Mouse (Mus musculus) gastrocnemius, postnatal 10 days (tissue): ENCODE measurements around the gene Gm9918. TPM values are rescaled to one million over a fixed set of nuclear protein-coding genes. Genes with fewer than 3 reads are reported as not detected.
A peak's percentile ranks its signal among the peaks of the same experiment; 100 is the strongest.
"Not testable (repeated sequence)": the region's sequence is repeated elsewhere in the genome, so short reads cannot be mapped to it uniquely, and the experiment has no call there.

Experiments used
- DNase-seq: peaks from one replicate; pipeline ENCODE4 v3.0.0; 2021; ENCODE audit warnings: mixed read lengths
- long read RNA-seq, 2 experiments: library from polyadenylated mRNA; stranded (forward); transcript quantifications; one replicate each; pipeline ENCODE4 v2.0.0; 2021
- total RNA-seq, 2 experiments: library from RNA; stranded (reverse); gene quantifications; 2 replicates each; pipeline ENCODE4 v1.2.3; 2021

Gene Gm9918
- not detected for total RNA-seq
- long read RNA-seq, experiment 1, partial matches to known transcripts: 0 of 1 reads
- long read RNA-seq, experiment 1, other reads (novel, unspliced or antisense): 1 of 1 reads
- long read RNA-seq, experiment 2: 0 reads

DNA sequence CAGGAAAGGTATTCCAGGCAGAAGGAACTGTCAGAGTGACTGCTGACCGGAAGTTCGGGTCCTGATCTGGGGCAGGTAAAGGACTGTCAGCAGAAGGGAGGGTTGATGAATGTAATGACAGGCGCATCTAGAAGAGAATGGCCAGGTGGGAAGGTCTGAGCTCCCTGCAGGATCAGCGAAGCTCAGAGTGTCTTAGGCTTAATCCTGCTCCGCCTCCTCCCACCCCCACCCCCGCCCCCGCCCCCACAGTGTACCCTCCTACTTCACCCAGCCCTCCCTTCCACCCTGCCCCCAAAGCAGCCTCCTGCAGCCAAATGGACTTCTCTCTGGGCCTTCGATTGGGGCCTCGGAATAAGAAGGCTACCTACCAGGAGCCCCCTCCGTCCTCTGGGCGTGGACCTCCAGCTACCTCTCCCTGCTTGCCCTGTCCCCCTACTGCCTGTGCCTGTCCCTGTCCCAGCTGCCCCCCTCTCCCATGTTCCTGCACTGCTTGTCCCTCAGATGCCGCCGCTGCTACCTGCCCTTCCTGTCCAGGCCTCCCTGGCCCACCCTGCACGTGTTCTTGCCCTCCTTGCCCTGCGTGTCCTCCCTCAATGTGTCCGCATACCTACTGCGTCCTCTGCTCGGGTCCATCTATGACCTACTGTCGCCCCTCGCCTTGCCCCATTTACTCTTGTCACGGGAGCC lies at the start of gene Gm9918:
Gm9918 (plus strand) TSS at position 290 of the 687 bp plus-strand sequence.
- no peak for DNase-seq

GRCm38 (mm10) chr15:102222386-102222785 lies 48.0 kb upstream of the Gm9918 start:
- DNase-seq: no peak

- peak; percentile 88 for DNase-seq
Observed at GRCm38 (mm10) chr15:102224186-102224991, 46.0 kb upstream of the Gm9918 start.

- no peak for DNase-seq
Observed at GRCm38 (mm10) chr15:102224992-102225617, 45.3 kb upstream of the Gm9918 start.

DNA sequence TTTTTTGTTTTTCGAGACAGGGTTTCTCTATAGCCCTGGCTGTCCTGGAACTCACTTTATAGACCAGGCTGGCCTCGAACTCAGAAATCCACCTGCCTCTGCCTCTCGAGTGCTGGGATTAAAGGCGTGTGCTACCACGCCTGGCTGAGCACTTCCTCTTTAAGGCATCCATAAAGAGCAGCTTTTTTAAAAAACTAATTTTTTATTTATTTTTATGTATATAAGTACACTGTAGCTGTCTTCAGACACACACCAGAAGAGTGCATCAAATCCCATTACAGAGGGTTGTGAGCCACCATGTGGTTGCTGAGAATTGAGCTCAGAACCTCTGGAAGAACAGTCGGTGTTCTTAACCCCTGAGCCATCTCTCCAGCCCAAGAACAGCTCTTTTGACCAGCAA lies 44.7 kb upstream of the Gm9918 start:
- DNase-seq: not testable (repeated sequence)

DNA sequence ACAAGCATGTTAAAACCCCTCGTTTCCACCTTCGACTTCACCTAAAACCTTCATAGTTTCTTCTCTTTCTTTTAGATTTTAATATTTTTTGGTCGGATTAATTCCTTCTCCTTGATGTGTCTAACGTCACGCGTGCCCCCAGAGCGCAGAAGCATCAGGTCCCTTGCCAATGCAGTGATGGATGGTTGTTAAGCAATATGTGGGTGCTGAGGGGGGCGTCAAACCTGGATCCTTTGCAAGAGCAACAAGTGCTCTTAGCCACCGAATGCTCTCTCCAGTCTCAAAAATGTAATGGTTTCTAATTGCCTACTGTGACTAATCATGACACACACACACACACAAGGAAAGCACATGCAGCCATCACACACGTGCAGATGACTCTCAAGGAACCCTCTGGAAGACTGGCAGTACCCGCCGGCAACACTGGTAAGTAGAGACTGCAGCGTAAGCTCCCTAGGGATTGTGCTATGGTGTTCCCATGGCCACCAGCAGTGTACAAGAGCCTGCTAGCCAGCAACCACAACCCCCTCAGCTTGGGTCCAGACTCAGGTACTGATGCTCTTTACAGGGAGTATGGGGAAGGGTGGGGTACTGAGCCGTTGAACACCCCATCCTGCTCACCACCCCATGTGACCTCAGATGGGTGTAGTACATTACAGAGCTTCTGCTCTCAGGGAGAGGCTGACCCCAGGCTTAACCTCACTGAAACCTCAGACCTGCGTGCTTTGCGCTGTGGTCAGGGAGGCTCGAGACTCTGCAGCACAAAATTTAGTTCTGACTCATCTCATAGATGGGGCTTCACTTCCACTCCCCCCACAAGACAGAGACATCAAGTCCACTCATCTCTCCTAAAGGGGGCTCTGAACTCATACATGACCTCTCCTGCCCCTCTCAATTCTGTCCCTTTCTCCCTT lies 39.7 kb upstream of the Gm9918 start:
- no peak for DNase-seq

DNA sequence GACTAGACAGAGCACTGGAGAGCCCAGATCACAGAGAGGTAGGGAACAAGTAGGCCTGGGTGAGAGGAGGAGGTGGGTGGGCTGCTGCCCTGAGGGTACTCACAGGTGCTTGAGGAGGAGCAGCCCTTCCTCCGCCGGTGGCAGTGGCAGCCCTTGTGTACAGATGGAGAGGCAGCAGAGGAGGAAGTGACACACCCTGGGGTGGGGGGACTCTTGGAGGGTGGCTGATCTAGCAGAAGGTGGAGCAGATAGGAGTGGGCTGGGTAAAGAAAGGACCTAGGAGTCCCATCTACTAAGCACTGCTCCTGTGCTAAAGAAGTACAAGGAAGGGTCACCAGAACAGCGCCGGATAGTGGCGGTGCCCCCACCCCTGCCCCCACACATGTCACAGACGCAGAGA lies 38.6 kb upstream of the Gm9918 start, which contains the start of gene Itgb7:
Itgb7 (minus strand) TSS at position 197 of the 400 bp plus-strand sequence.
- DNase-seq: no peak

- no peak for DNase-seq
Observed at GRCm38 (mm10) chr15:102232764-102233163, 37.6 kb upstream of the Gm9918 start.

- DNase-seq: no peak
Observed at GRCm38 (mm10) chr15:102233896-102234295, 36.5 kb upstream of the Gm9918 start.

- DNase-seq: no peak
Observed at GRCm38 (mm10) chr15:102235371-102236027, 34.9 kb upstream of the Gm9918 start.

DNA sequence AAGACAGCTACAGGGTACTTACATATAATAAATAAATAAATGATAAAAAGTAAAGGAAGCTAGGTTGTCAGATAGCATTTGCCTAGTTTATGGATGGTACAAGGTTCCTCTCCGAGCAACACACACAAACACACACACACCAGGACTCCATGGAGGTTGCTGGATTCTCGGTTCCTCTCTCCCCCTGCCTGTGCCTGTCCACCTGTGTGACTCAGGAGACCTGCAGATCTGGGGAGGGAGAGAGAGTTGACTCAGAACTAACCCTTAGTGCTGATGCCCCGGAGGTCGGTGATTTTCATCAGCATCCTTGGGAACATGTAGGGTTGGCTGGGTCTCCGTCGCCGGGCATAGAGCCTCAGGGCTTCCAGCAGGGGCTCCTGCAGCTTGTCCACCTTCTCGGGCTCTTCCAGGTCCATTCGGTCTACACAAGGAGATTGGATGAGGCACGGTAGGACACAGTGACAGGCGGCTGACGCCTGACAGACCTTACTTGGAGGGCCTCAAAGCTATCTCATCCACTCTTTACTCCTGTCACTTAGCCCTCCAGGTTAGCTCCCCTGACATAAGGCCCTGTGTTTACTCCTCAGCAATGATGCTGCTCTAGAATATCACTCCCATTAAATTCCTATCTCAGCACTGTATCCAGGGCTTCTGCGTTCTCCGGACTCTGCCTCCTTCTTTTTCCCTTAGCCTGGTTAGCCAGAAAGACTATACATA lies 31.7 kb upstream of the Gm9918 start:
- DNase-seq: no peak

DNA sequence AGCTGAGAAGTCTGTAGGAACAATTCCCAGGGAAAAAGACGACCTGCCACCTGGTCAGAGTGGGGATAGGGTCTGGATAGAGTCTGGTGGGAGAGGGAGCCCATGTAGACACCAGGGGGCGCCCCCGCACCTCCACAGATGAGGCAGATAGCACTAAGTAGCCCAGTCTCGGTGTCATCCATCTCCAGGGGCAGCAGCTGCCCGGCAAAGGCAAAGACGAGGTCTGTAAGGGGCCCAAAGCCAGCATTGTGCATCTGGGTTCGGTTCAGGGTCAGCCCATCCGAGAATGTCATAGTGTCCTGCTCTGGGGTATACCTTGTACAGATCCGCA lies 31.1 kb upstream of the Gm9918 start:
- DNase-seq: peak; percentile 90

DNA sequence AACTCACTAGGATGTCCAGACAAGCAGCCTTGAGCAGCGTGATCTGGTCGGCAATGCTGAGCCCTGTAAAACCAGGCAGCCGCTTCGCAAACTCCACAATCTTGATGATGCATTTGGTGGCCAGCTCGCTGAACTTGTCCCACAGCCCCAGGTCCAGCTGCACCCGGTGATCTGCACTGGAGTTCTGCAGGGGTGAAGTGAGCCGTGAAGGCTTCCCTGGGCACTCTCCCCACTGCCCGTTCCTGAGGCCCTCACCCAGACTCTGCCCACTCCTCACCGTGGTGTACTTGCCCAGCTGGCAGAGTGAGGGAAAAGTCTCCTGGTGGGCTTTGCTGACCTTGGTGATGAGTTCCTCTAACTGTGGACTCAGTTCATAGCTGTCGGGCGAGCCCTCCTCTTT lies 30.5 kb upstream of the Gm9918 start:
- DNase-seq: no peak

DNA sequence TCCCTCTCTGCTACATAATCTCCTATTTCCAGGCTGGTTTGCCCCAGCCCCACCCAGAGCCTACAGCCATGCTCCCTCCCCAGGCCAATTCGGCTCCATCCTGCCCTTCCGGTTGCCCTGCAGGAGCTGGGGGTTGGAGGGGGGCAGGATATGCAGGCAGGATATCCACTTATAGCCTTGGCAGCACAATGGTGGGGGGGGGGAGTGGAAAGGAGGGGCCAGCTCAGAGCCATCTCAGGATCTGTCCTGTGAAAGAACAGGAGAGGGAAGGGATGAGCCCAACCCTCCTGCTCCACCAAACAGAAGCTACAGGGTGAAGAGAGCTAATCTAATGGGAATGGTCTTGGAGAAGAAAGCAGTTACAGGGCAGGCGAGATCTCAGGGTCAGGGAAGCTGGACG lies 29.8 kb upstream of the Gm9918 start:
- no peak for DNase-seq

GRCm38 (mm10) chr15:102242404-102243228 lies 27.7 kb upstream of the Gm9918 start:
- no peak for DNase-seq

DNA sequence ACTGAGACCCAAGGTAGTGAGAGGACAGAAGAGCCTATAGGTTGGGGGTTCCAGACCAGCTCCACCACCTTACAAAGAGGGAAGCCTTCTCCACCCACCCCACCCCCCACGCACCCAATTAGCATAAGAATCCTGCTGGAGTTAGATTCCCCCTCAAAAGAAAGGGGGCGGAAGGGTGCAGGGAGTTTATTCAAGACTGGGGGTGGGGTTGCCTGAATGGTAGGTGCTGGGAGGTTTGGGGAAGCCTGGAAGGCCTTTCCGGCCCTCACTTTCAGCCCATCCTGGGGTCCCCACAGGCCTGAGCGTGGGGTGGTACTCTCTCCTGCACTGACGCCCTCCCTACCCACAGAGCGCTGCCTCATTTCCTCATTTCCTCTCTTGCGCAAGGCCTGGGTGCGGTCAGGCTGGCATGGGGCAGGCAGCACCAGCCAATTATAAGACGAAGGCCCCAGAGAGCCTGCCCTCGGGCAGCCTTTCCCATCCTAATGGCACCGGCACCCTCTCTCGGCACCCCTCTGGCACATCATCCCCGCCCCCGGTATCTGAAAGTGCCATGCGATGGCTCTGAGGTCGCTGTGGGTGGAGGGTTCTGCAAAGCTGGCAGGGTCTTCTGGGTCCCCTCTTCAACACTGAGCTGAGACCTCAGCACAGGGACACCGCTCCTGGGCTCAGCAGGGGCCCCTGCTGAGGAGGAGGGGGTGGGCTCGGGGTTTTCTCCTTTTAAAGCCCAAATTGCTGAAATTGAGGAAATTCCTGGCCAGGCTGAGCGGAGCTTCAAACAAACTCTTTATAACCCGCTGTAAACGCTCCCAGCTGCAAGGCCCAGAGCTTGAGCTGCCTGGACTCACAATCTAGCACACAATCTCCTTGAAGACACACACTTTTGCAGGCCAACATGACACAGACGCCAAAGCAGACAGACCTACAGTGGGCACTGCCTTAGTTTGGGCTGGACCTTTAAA lies 26.9 kb upstream of the Gm9918 start:
- DNase-seq: no peak

DNA sequence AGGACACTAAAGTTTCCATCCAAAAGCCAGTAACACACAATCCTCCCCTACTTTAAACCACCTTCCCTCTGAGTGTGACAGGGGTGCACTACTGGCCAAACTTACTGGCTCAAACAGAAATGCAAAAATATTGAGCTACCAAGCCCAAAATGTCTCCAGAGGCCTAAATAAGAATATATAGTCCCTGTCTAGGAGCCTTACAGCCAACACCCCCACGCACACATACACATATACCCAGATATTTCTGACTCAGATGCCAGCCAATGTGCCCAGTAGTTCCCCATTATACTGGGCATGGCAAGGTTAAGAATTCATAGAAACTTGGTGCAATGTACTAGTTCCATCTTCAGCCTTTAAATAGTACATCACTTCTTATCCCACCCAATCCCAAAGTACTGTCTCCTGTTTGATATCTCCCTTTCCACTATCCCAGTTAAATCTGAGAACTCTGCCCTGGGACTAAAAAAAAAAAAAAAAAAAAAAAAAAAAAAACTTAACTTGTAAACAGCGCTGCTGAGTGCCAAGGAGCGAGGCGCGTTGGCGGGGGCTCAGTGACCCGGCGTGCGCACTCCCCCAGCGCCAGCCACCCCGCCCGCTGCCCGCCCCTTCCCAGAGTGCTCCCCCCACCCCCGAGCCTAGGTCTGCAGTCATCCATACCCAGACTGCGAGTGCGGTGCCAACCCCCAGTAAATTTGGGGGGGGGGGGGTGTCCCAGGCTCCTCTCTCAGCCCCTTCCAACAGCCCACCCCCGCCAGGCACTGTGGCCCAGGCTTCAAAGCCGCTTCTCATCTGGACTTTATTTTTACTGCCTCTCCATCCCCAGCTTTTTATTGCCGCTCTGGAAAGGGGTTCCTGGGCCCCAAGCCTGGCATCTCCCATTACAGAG lies 25.8 kb upstream of the Gm9918 start:
- peak; percentile 55 for DNase-seq
